Mouse (Mus musculus) liver, postnatal 0 days (tissue): Measurements from ENCODE around the gene Aff3.

Experiments
- CTCF ChIP-seq: sonication (generic); IDR thresholded peaks from 2 replicates; pipeline ENCODE4 v1.5.1; 2016; ENCODE audit warnings: antibody characterized with exemption, low read depth
- EP300 ChIP-seq: IDR thresholded peaks from 2 replicates; pipeline ENCODE4 v1.6.1; 2016; ENCODE audit warnings: antibody characterized with exemption, low read depth, mild to moderate bottlenecking

DNA sequence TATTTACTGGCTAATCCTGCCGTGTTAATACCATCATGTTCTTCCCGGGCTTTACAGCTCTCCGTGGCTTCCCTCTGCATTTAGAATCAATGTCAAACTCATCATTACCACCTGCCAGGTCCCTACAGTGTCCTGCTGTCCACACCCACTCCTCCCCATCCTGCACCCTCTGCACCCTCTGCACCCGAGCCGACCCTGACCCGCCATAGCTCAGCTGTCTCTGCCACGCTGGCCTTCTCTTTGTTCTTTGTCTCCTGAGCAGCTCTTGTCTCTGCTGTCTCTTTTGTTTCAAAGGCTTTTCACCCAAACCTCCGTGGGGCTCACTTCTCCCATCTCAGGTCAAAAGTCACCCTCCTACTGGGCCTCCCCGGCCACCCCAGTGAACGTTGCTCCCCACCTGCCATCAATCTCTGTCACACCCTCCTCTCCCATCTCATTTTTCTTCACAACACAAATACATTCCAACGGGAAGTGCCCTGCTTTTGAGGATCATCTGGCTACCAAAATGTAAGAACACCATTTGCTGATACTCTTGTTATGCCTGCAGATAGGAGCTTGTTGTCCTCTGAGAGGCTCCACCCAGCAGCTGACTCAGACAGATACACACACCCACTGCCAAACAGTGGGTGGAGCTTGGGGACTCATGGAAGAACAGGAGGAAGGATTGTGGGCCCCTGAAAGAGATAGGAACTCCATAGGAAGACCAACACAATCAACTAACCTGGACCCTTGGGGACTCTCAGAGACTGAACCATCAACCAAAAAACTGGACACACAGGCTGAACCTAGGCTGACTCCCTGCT is 102.2 kb downstream of the Aff3 start:
- TF ChIP-seq CTCF (no peak), EP300 (no peak)
